Mouse (Mus musculus) left cerebral cortex, postnatal 14 days (tissue): Measurements from ENCODE around the gene Hba-a2. TPM values are rescaled to one million over a fixed set of nuclear protein-coding genes. Genes with fewer than 3 reads are reported as not detected.
A peak's percentile ranks its signal among the peaks of the same experiment; 100 is the strongest.

Experiments
- DNase-seq, 2 experiments: peaks; one replicate each; pipeline ENCODE4 v3.0.0; 2021 to 2022; ENCODE audit warnings: low spot score in 2 of 2, mixed read lengths in 1 of 2
- intact Hi-C: fragments of 180-260 bp; cut with DNase I; formaldehyde crosslinking; loops from one replicate; pipeline ENCODE4 v1.15.1; 2025
- total RNA-seq, 2 experiments: library from RNA; stranded (reverse); gene quantifications; 2 replicates each; pipeline ENCODE4 v1.2.3; 2021

The Hba-a2 gene
- total RNA-seq, 2 experiments from 2014 or later = 768 to 806 TPM

- peak; percentile 56 to 63 for DNase-seq
- intact Hi-C loops = no loop called here
These were observed 6.6 kb downstream of the Hba-a2 start for GRCm38 (mm10) chr11:32302824-32303419.

- no peak for DNase-seq
- intact Hi-C loops = no loop called here
These were observed 7.2 kb downstream of the Hba-a2 start for GRCm38 (mm10) chr11:32303455-32303854.

- no peak for DNase-seq
- intact Hi-C loops = no loop called here
These were observed 10.7 kb downstream of the Hba-a2 start for GRCm38 (mm10) chr11:32307006-32307405.

- intact Hi-C loops = no loop called here
- DNase-seq = no peak
These were observed 13.2 kb downstream of the Hba-a2 start for GRCm38 (mm10) chr11:32309446-32309845.

GRCm38 (mm10) chr11:32309928-32310327 is 13.6 kb downstream of the Hba-a2 start:
- no peak for DNase-seq
- intact Hi-C loops = no loop called here

GRCm38 (mm10) chr11:32316009-32316408 is 19.7 kb downstream of the Hba-a2 start:
- no peak for DNase-seq
- intact Hi-C loops = no loop called here

GRCm38 (mm10) chr11:32320507-32321195 is 24.4 kb downstream of the Hba-a2 start:
- intact Hi-C loops = loop anchor here (5.0 to 10.0 kb wide), 2 partner anchors 106 to 138 kb away; no protein-coding TSS in a partner anchor

GRCm38 (mm10) chr11:32321196-32321565 is 24.9 kb downstream of the Hba-a2 start:
- intact Hi-C loops = loop anchor here (5.0 to 10.0 kb wide), 2 partner anchors 106 to 139 kb away; no protein-coding TSS in a partner anchor
- peak; percentile 67 to 85 for DNase-seq

More at GRCm38 (mm10) chr11:32320507-32321195, 24.4 kb downstream of the Hba-a2 start:
- no peak for DNase-seq

GRCm38 (mm10) chr11:32324609-32325008 is 28.3 kb downstream of the Hba-a2 start:
- peak; percentile 89 to 90 for DNase-seq
- intact Hi-C loops = loop anchor here (5.0 to 10.0 kb wide), 2 partner anchors 110 to 142 kb away; no protein-coding TSS in a partner anchor

GRCm38 (mm10) chr11:32331075-32331474 is 34.8 kb downstream of the Hba-a2 start:
- DNase-seq = no peak
- intact Hi-C loops = loop anchor here (10.0 kb wide), 1 partner anchor 46 kb away; the partner anchor contains the start of genes Hba-a1 and Hbq1b

- intact Hi-C loops = loop anchor here (10.0 kb wide), 1 partner anchor 47 kb away; the partner anchor contains the start of genes Hba-a1 and Hbq1b
- no peak for DNase-seq
These were observed 35.6 kb downstream of the Hba-a2 start for GRCm38 (mm10) chr11:32331861-32332260.

GRCm38 (mm10) chr11:32333235-32333634 is 36.9 kb downstream of the Hba-a2 start:
- intact Hi-C loops = loop anchor here (10.0 kb wide), 1 partner anchor 48 kb away; the partner anchor contains the start of genes Hba-a1 and Hbq1b

GRCm38 (mm10) chr11:32336435-32336907 is 40.2 kb downstream of the Hba-a2 start:
- no peak for DNase-seq
- intact Hi-C loops = loop anchor here (10.0 kb wide), 1 partner anchor 52 kb away; the partner anchor contains the start of genes Hba-a1 and Hbq1b

More at GRCm38 (mm10) chr11:32333235-32333634, 36.9 kb downstream of the Hba-a2 start:
- DNase-seq = no peak

GRCm38 (mm10) chr11:32339131-32339531 is 42.8 kb downstream of the Hba-a2 start:
- intact Hi-C loops = loop anchor here (10.0 kb wide), 1 partner anchor 54 kb away; the partner anchor contains the start of genes Hba-a1 and Hbq1b
- no peak for DNase-seq

GRCm38 (mm10) chr11:32340476-32341473 is 44.5 kb downstream of the Hba-a2 start:
- intact Hi-C loops = loop anchor here (5.0 kb wide), 1 partner anchor 162 kb away; no protein-coding TSS in a partner anchor
- no peak for DNase-seq

GRCm38 (mm10) chr11:32342770-32343191 is 46.5 kb downstream of the Hba-a2 start:
- intact Hi-C loops = loop anchor here (5.0 kb wide), 1 partner anchor 160 kb away; no protein-coding TSS in a partner anchor

GRCm38 (mm10) chr11:32343350-32343749 is 47.1 kb downstream of the Hba-a2 start:
- no peak for DNase-seq
- intact Hi-C loops = loop anchor here (5.0 kb wide), 1 partner anchor 159 kb away; no protein-coding TSS in a partner anchor

More at GRCm38 (mm10) chr11:32342770-32343191, 46.5 kb downstream of the Hba-a2 start:
- DNase-seq = peak in 1 of 2 experiments; percentile 64

- DNase-seq = no peak
- intact Hi-C loops = loop anchor here (5.0 kb wide), 2 partner anchors 62 to 107 kb away; no protein-coding TSS in a partner anchor
These were observed 49.4 kb downstream of the Hba-a2 start for GRCm38 (mm10) chr11:32345504-32346297.
